Mouse (Mus musculus) CD4-positive naive resting alpha-beta T cell, adult 76 days (primary cell): ENCODE data around the gene Spz1. TPM values are rescaled to one million over a fixed set of nuclear protein-coding genes. Genes with fewer than 3 reads are reported as not detected.

ENCODE experiments used
- total RNA-seq: library from RNA; stranded (reverse); gene quantifications from one replicate; pipeline ENCODE4 v1.2.4, GENCODE M21; 2023

The Spz1 gene
- total RNA-seq: not detected

DNA sequence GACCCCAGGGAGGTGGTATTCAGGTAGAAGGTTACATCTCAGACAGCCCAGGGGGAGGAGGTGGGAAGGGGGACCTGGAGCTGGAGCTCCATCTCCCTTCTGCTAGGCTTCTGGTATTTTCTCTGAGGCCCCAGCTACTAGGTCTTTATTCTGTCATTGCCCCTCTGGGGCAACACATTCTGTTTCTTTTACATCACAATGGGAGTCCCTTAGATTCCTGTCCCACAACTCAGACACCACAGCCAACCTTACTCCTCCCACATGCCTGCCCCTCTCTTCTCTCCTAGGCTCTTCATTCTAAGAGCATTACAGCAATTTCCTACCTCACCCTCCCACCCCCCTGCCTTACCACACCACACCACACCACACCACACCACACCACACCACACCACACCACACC, at the start of gene Spz1:
TSS of gene Spz1 (minus strand) at position 101 of the 400 bp plus-strand sequence.

DNA sequence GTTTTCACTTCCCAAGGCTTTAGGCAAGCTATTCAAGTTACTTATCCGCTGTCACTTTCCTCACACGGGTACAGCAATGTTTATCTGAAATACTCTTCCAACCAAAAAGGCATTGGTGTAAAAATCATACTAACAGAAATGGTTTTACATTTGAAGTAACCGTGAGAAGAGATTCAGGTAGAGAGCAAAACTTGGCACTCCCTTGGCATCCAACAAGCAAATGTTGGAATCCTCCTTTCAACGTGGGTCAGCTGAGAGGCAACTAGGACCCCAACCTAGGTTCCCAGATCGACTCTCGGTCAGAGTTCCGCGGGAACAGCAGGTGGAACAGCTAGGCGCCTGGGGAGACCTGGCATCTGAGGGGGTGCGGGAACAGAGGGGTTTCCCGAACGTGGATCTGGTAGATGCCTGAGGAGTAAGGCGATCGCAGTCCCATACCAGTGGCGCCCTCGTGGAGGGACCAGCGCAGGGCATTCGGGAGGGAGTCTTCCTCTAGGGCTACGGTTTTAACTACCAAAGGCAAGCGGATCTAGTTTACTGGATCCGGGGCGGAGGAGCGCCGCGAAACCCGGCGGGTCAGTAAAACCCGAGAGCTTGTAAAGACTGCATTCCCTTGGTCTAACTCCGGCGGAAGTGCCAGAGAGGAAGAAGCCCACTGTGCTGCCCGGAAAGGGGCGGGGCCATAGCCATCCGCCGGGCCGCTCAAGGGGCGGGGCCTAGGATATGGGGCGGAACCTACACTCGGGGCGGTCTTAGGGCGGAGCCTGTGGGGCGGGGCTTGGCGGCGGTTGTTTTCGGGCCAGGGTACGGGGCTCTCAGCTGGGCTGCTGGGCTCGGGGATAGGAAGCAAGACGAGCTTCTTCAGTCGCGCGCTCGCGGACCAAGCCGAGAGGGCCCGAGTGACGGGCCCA, 34.6 kb upstream of the Spz1 start, which contains the start of gene Serinc5:
TSS of gene Serinc5 (plus strand) at position 781 of the 911 bp plus-strand sequence.

DNA sequence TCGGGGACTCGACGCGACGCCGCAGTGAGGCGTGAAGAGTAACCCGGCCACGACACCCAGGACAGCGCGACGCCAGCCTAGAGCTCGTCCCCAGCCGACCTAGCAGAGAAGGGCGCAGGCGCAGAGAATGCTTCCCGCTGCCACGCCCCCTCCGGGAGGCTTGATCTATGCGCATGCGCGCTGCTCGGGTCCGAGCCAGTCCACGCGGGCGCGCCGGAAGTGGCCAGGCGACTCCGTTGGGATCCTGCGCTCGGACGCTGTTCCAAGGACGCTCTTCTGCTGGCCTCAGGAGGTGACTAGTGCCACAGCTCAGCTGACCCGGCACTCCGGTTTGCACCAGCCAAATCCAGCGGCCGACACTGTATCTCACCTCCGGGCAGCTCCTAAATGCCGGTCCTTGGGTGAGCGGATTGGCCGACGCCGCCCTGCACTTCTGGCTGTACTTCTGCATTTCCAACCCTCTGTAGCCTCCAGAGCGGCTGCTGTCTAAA, 45.2 kb downstream of the Spz1 start, which contains the start of gene Zfyve16:
TSS of gene Zfyve16 (minus strand) at position 148 of the 491 bp plus-strand sequence.

Other genes with a start within 250 kb of the Spz1 start
- 2.5 TPM for gene Dhfr, start 221.4 kb downstream of the Spz1 start, total RNA-seq
- gene Msh3, start 221.2 kb downstream of the Spz1 start, total RNA-seq: 50.5 TPM
- gene Ankrd34b, start 150.3 kb downstream of the Spz1 start, total RNA-seq: not detected
- 3.3 TPM for gene Fam151b, start 92.2 kb downstream of the Spz1 start, total RNA-seq
- 21.1 TPM for gene Zfyve16, start 45.3 kb downstream of the Spz1 start, total RNA-seq
- gene Serinc5, start 34.9 kb upstream of the Spz1 start, total RNA-seq: 15.8 TPM
- not detected for gene Thbs4, start 218.6 kb upstream of the Spz1 start, total RNA-seq